8 mouse cellular contexts compared by ENCODE assay signal in genomic region chr16:34114665-34115064, GRCm38 (mm10).
DNase-seq lines count a peak whose midpoint lies in the region; ATAC-seq and TF ChIP-seq lines count a peak whose summit lies in the region.

No protein-coding gene starts in this region.

- no peaks in the 10 kb centered on the region for H3K4me1 ChIP-seq in heart, postnatal 0 days (ENCODE audit: control insufficient read depth, insufficient read depth)
- H3K4me1 ChIP-seq in lung, embryonic 14.5 days (ENCODE audit: insufficient read depth) = no peaks in the 10 kb centered on the region
- peaks cover 3% of the 10 kb centered on the region; the same call in 1 of the 2 replicates for H3K4me1 ChIP-seq in neural tube, embryonic 15.5 days

- no peak overlapping the region for H3K4me2 ChIP-seq in heart, postnatal 0 days (ENCODE audit: low read depth, low read length)
- no peak overlapping the region for H3K4me2 ChIP-seq in lung, embryonic 14.5 days
- no peak overlapping the region for H3K4me2 ChIP-seq in neural tube, embryonic 15.5 days

- no peak for TF ChIP-seq EP300 in heart, postnatal 0 days (IDR thresholded peaks at IDR 0.05; ENCODE audit: low read depth)

- no peak overlapping the region for H3K4me3 ChIP-seq in heart, postnatal 0 days (ENCODE audit: low read depth, low read length)
- H3K4me3 ChIP-seq in lung, embryonic 14.5 days (ENCODE audit: low read depth, low read length) = no peak overlapping the region
- no peak overlapping the region for H3K4me3 ChIP-seq in neural tube, embryonic 15.5 days (replicated peaks)

- peak; percentile 63 for DNase-seq in ES-CJ7 (ENCODE audit: low read depth, low spot score)
- DNase-seq in adrenal gland, adult 2 months = peak; percentile 50
- peak; percentile 91 for DNase-seq in embryo, embryonic 10.5 days (ENCODE audit: low spot score)
- DNase-seq in heart, postnatal 0 days (ENCODE audit: low spot score) = peak; percentile 76
- DNase-seq in kidney, postnatal 36 days = peak; percentile 64 to 76
- DNase-seq in lung, embryonic 14.5 days = peak; percentile 92

- TF ChIP-seq CTCF in heart, postnatal 0 days (IDR thresholded peaks at IDR 0.05; ENCODE audit: low read depth) = peak; percentile 95
- TF ChIP-seq CTCF in lung, embryonic 14.5 days (IDR thresholded peaks at IDR 0.05; ENCODE audit: low read depth) = peak; percentile 96

- no peaks in the 10 kb centered on the region for H3K9me3 ChIP-seq in heart, postnatal 0 days (replicated peaks; ENCODE audit: control insufficient read depth, low read length)
- no peaks in the 10 kb centered on the region for H3K9me3 ChIP-seq in lung, embryonic 14.5 days (ENCODE audit: low read depth, low read length)
- no peaks in the 10 kb centered on the region for H3K9me3 ChIP-seq in neural tube, embryonic 15.5 days (replicated peaks)

- no peak overlapping the region for H3K9ac ChIP-seq in heart, postnatal 0 days (replicated peaks; ENCODE audit: low read depth, low read length)
- no peak overlapping the region for H3K9ac ChIP-seq in lung, embryonic 14.5 days
- no peak overlapping the region for H3K9ac ChIP-seq in neural tube, embryonic 15.5 days (replicated peaks)

- no peak overlapping the region for H3K27ac ChIP-seq in heart, postnatal 0 days (ENCODE audit: low read depth)
- no peak overlapping the region for H3K27ac ChIP-seq in lung, embryonic 14.5 days (ENCODE audit: low read depth)
- H3K27ac ChIP-seq in neural tube, embryonic 15.5 days (replicated peaks) = no peak overlapping the region

- no peaks in the 10 kb centered on the region for H3K27me3 ChIP-seq in heart, postnatal 0 days (ENCODE audit: control insufficient read depth, insufficient read depth, low read length)
- no peaks in the 10 kb centered on the region for H3K27me3 ChIP-seq in lung, embryonic 14.5 days (ENCODE audit: insufficient read depth, low read length)
- no peaks in the 10 kb centered on the region for H3K27me3 ChIP-seq in neural tube, embryonic 15.5 days (replicated peaks)

- WGBS in heart, postnatal 0 days = 9% methylated on average over 3 of the region's 3 CpGs
- WGBS in lung, embryonic 14.5 days = 3% methylated on average over 3 of the region's 3 CpGs
- WGBS in neural tube, embryonic 15.5 days = 5% methylated on average over 3 of the region's 3 CpGs

- peaks cover 13% of the 10 kb centered on the region for H3K36me3 ChIP-seq in heart, postnatal 0 days (replicated peaks; ENCODE audit: control insufficient read depth, insufficient read depth, low read length)
- H3K36me3 ChIP-seq in lung, embryonic 14.5 days (ENCODE audit: insufficient read depth) = no peaks in the 10 kb centered on the region
- H3K36me3 ChIP-seq in neural tube, embryonic 15.5 days = peaks cover 6% of the 10 kb centered on the region; the same call in 1 of the 2 replicates

- ATAC-seq in heart, postnatal 0 days (ENCODE audit: insufficient read depth, low read depth) = peak; percentile 45; the same call in 1 of the 2 replicates
- peak; percentile 68 for ATAC-seq in lung, embryonic 14.5 days (ENCODE audit: insufficient read depth)
- ATAC-seq in neural tube, embryonic 15.5 days (ENCODE audit: low FRiP score) = peak; percentile 74; the same call in 1 of the 2 replicates
- no peak for ATAC-seq in inflammation-experienced regulatory T-cells, adult 6 months
